Mouse (Mus musculus) regulatory T cell (primary cell): Measurements from ENCODE around the gene Cinp.

Source experiments
- in situ Hi-C: fragments of 300-600 bp; cut with MboI, MseI; formaldehyde crosslinking; loops from one replicate; pipeline ENCODE4 v1.15.1; 2025; ENCODE audit warnings: high pct_unique_total_duplicates

Gene Cinp

GRCm38 (mm10) chr12:110889036-110890020 lies at the start of gene Cinp, which contains the start of gene Tecpr2:
TSS of gene Cinp (minus strand) at chr12:110889145.
TSS of gene Tecpr2 (plus strand) at chr12:110889264.
- in situ Hi-C loops: loop anchor here (5.0 kb wide), 1 partner anchor 93 kb away; no protein-coding TSS in a partner anchor

GRCm38 (mm10) chr12:110937496-110937895 lies 48.6 kb upstream of the Cinp start:
- in situ Hi-C loops: no loop called here

- in situ Hi-C loops: no loop called here
Measured at GRCm38 (mm10) chr12:110935983-110936620, 47.2 kb upstream of the Cinp start.

- in situ Hi-C loops: no loop called here
Measured at GRCm38 (mm10) chr12:110932820-110933219, 43.9 kb upstream of the Cinp start.

- in situ Hi-C loops: no loop called here
Measured at GRCm38 (mm10) chr12:110921572-110921971, 32.6 kb upstream of the Cinp start.

- in situ Hi-C loops: no loop called here
Measured at GRCm38 (mm10) chr12:110920254-110920653, 31.3 kb upstream of the Cinp start.

GRCm38 (mm10) chr12:110915761-110916160 lies 26.8 kb upstream of the Cinp start:
- in situ Hi-C loops: no loop called here

- in situ Hi-C loops: no loop called here
Measured at GRCm38 (mm10) chr12:110909962-110910361, 21.0 kb upstream of the Cinp start.

GRCm38 (mm10) chr12:110907845-110908244 lies 18.9 kb upstream of the Cinp start:
- in situ Hi-C loops: no loop called here

- in situ Hi-C loops: no loop called here
Measured at GRCm38 (mm10) chr12:110903536-110903935, 14.6 kb upstream of the Cinp start.

GRCm38 (mm10) chr12:110902106-110902505 lies 13.2 kb upstream of the Cinp start:
- in situ Hi-C loops: no loop called here

GRCm38 (mm10) chr12:110891887-110892286 lies 2.9 kb upstream of the Cinp start:
- in situ Hi-C loops: loop anchor here (5.0 kb wide), 1 partner anchor 90 kb away; no protein-coding TSS in a partner anchor

GRCm38 (mm10) chr12:110888606-110889005 lies 339 bp downstream of the Cinp start:
- in situ Hi-C loops: no loop called here

GRCm38 (mm10) chr12:110888106-110888505 lies 839 bp downstream of the Cinp start:
- in situ Hi-C loops: no loop called here

GRCm38 (mm10) chr12:110885251-110885650 lies 3.7 kb downstream of the Cinp start:
- in situ Hi-C loops: no loop called here

- in situ Hi-C loops: no loop called here
Measured at GRCm38 (mm10) chr12:110882291-110882690, 6.7 kb downstream of the Cinp start.

GRCm38 (mm10) chr12:110875351-110875750 lies 13.6 kb downstream of the Cinp start:
- in situ Hi-C loops: no loop called here

GRCm38 (mm10) chr12:110871247-110871646 lies 17.7 kb downstream of the Cinp start:
- in situ Hi-C loops: no loop called here

- in situ Hi-C loops: no loop called here
Measured at GRCm38 (mm10) chr12:110870107-110870506, 18.8 kb downstream of the Cinp start.

- in situ Hi-C loops: no loop called here
Measured at GRCm38 (mm10) chr12:110865989-110866388, 23.0 kb downstream of the Cinp start.

- in situ Hi-C loops: no loop called here
Measured at GRCm38 (mm10) chr12:110865571-110865970, 23.4 kb downstream of the Cinp start.

GRCm38 (mm10) chr12:110864008-110864407 lies 24.9 kb downstream of the Cinp start:
- in situ Hi-C loops: no loop called here
